Mouse (Mus musculus): ENCODE measurements at regions not wholly inside any gene's neighbourhood (a gene's known extent, or its start where the extent isn't known, plus 50 kb on each side); places are given as distances from the start of the nearest gene placed in this dataset.

- H3K4me3 ChIP-seq (ENCODE audit: low read depth, low read length): no peak overlapping the region
- no peaks in the 10 kb centered on the region for H3K4me1 ChIP-seq (ENCODE audit: control insufficient read depth, insufficient read depth, low read length)
- TF ChIP-seq CTCF (IDR thresholded peaks at IDR 0.05; ENCODE audit: low read depth, low read length): no peak
- no peak for TF ChIP-seq EP300 (IDR thresholded peaks at IDR 0.05; ENCODE audit: insufficient read depth, low read depth, low read length)
- no peak for TF ChIP-seq POLR2A (IDR thresholded peaks at IDR 0.05; ENCODE audit: insufficient read depth, low read length)
- H3K9me3 ChIP-seq (replicated peaks; ENCODE audit: control insufficient read depth, insufficient read depth, low read length, poor library complexity, severe bottlenecking): no peaks in the 10 kb centered on the region
- H3K36me3 ChIP-seq (ENCODE audit: control insufficient read depth, insufficient read depth, low read length, poor library complexity, severe bottlenecking): no peaks in the 10 kb centered on the region
- no peak overlapping the region for H3K9ac ChIP-seq (ENCODE audit: low read depth, poor library complexity, severe bottlenecking)
- H3K27me3 ChIP-seq (ENCODE audit: control insufficient read depth, insufficient read depth, low read length, poor library complexity, severe bottlenecking): no peaks in the 10 kb centered on the region
- H3K27ac ChIP-seq (ENCODE audit: insufficient read depth, low read length): no peak overlapping the region
Measured at GRCm38 (mm10) chr17:93379789-93380398, 181.1 kb downstream of the Adcyap1 start.

GRCm38 (mm10) chr17:93390256-93390655 lies 191.4 kb downstream of the Adcyap1 start:
- Histone ChIP-seq H3K9ac (ENCODE audit: low read depth, poor library complexity, severe bottlenecking) (no peak overlapping the region), H3K27ac (ENCODE audit: insufficient read depth, low read length) (no peak overlapping the region), H3K4me1 (ENCODE audit: control insufficient read depth, insufficient read depth, low read length) (no peaks in the 10 kb centered on the region), H3K9me3 (replicated peaks; ENCODE audit: control insufficient read depth, insufficient read depth, low read length, poor library complexity, severe bottlenecking) (no peaks in the 10 kb centered on the region), H3K36me3 (ENCODE audit: control insufficient read depth, insufficient read depth, low read length, poor library complexity, severe bottlenecking) (no peaks in the 10 kb centered on the region), H3K27me3 (ENCODE audit: control insufficient read depth, insufficient read depth, low read length, poor library complexity, severe bottlenecking) (no peaks in the 10 kb centered on the region), H3K4me3 (ENCODE audit: low read depth, low read length) (no peak overlapping the region)
- TF ChIP-seq EP300 (IDR thresholded peaks at IDR 0.05; ENCODE audit: insufficient read depth, low read depth, low read length) (no peak), CTCF (IDR thresholded peaks at IDR 0.05; ENCODE audit: low read depth, low read length) (no peak), POLR2A (IDR thresholded peaks at IDR 0.05; ENCODE audit: insufficient read depth, low read length) (no peak)

- H3K4me3 ChIP-seq (ENCODE audit: low read depth, low read length): no peak overlapping the region
- H3K9me3 ChIP-seq (replicated peaks; ENCODE audit: control insufficient read depth, insufficient read depth, low read length, poor library complexity, severe bottlenecking): 0 out of 2 replicates have a peak, but pooled peaks cover 1% of the 10 kb centered on the region
- H3K9ac ChIP-seq (ENCODE audit: low read depth, poor library complexity, severe bottlenecking): no peak overlapping the region
- no peaks in the 10 kb centered on the region for H3K27me3 ChIP-seq (ENCODE audit: control insufficient read depth, insufficient read depth, low read length, poor library complexity, severe bottlenecking)
- no peaks in the 10 kb centered on the region for H3K4me1 ChIP-seq (ENCODE audit: control insufficient read depth, insufficient read depth, low read length)
- H3K36me3 ChIP-seq (ENCODE audit: control insufficient read depth, insufficient read depth, low read length, poor library complexity, severe bottlenecking): no peaks in the 10 kb centered on the region
- TF ChIP-seq POLR2A (IDR thresholded peaks at IDR 0.05; ENCODE audit: insufficient read depth, low read length) (no peak), EP300 (IDR thresholded peaks at IDR 0.05; ENCODE audit: insufficient read depth, low read depth, low read length) (no peak)
- no peak overlapping the region for H3K27ac ChIP-seq (ENCODE audit: insufficient read depth, low read length)
Measured at GRCm38 (mm10) chr17:93409329-93409728, 210.5 kb downstream of the Adcyap1 start.

Measured in ES-Bruce4 (cell line).